Mouse (Mus musculus): ENCODE data around the gene Epha1. TPM values are rescaled to one million over a fixed set of nuclear protein-coding genes. Genes with fewer than 3 reads are reported as not detected.

Epha1 gene
- polyA plus RNA-seq, 1 experiment from 2014 or later, result 8.2 TPM

DNA sequence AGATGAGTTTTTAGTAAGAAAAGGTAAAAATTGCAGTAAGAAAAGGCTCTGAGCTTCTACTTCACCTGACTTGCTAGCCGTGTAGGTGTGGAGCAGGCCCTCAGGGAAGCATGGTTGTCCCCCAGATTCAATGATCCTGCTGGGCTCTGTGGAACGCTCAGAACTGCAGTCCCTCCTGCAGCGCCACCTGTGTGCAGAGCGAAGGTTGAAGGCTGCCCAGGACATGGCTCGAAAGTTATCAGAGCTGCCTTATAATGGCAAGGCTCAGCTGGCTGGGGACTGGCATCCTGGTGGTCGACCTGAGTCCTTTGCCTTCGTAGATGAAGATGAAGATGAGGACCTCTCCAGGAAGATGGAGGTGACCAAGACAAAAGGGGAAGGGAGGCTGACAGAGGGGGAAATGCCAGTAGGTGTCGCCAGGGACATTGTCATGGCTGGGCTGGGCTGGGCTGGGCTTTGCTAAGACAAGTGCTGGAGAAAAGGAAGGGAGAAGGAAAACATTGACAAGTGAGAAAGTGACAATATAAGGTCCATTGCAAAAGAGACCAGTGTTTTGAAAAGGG is 63.2 kb downstream of the Epha1 start:
- Histone ChIP-seq H3K27ac (ENCODE audit: low read length) (no peak overlapping the region), H3K4me1 (ENCODE audit: insufficient read depth, low read length) (no peaks in the 10 kb centered on the region), H3K4me3 (ENCODE audit: low read length) (no peak overlapping the region), H3K9me3 (ENCODE audit: low read length) (no peaks in the 10 kb centered on the region), H3K4me2 (replicated peaks; ENCODE audit: low read depth, low read length) (no peak overlapping the region), H3K36me3 (ENCODE audit: insufficient read depth, low read length) (no peaks in the 10 kb centered on the region), H3K9ac (replicated peaks; ENCODE audit: low read length) (no peak overlapping the region), H3K27me3 (ENCODE audit: insufficient read depth, low read length) (no peaks in the 10 kb centered on the region)
- ATAC-seq (ENCODE audit: low FRiP score, low TSS enrichment), result no peak; the same call in 1 of the 2 replicates
- 53% methylated on average over 8 of the region's 8 CpGs for WGBS

Other genes with a start within 250 kb of the Epha1 start
- not detected in 2 replicates for gene Tas2r139, start 232.3 kb downstream of the Epha1 start, polyA plus RNA-seq (2015; fragmentation: Nextera tagmentation; extraction: Ambion mirVana)
- not detected in 2 replicates for gene Tas2r144, start 157.9 kb downstream of the Epha1 start, polyA plus RNA-seq (2015; fragmentation: Nextera tagmentation; extraction: Ambion mirVana)
- gene Gstk1, start 127.3 kb downstream of the Epha1 start, polyA plus RNA-seq (2015; fragmentation: Nextera tagmentation; extraction: Ambion mirVana), result 36.7 and 37.8 TPM in 2 replicates
- 4.6 and 4.9 TPM in 2 replicates for gene Tmem139, start 111.3 kb downstream of the Epha1 start, polyA plus RNA-seq (2015; fragmentation: Nextera tagmentation; extraction: Ambion mirVana)
- 70.6 and 71.2 TPM in 2 replicates for gene Casp2, start 108.3 kb downstream of the Epha1 start, polyA plus RNA-seq (2015; fragmentation: Nextera tagmentation; extraction: Ambion mirVana)
- 0.17 and 0.29 TPM in 2 replicates for gene Clcn1, start 86.6 kb downstream of the Epha1 start, polyA plus RNA-seq (2015; fragmentation: Nextera tagmentation; extraction: Ambion mirVana)
- 0.11 and 0.13 TPM in 2 replicates for gene Fam131b, start 48.6 kb downstream of the Epha1 start, polyA plus RNA-seq (2015; fragmentation: Nextera tagmentation; extraction: Ambion mirVana)
- gene Zyx, start 23.6 kb downstream of the Epha1 start, polyA plus RNA-seq (2015; fragmentation: Nextera tagmentation; extraction: Ambion mirVana), result 115 and 130 TPM in 2 replicates
- not detected in 2 replicates for gene Tas2r143, start 27.0 kb upstream of the Epha1 start, polyA plus RNA-seq (2015; fragmentation: Nextera tagmentation; extraction: Ambion mirVana)
- gene Tas2r135, start 32.2 kb upstream of the Epha1 start, polyA plus RNA-seq (2015; fragmentation: Nextera tagmentation; extraction: Ambion mirVana), result not detected in 2 replicates
- not detected in 2 replicates for gene Tas2r126, start 61.3 kb upstream of the Epha1 start, polyA plus RNA-seq (2015; fragmentation: Nextera tagmentation; extraction: Ambion mirVana)
- gene Olfr458, start 91.9 kb upstream of the Epha1 start, polyA plus RNA-seq (2015; fragmentation: Nextera tagmentation; extraction: Ambion mirVana), result not detected in 2 replicates
- gene Olfr457, start 103.1 kb upstream of the Epha1 start, polyA plus RNA-seq (2015; fragmentation: Nextera tagmentation; extraction: Ambion mirVana), result not detected in 2 replicates
- gene Olfr456, start 113.9 kb upstream of the Epha1 start, polyA plus RNA-seq (2015; fragmentation: Nextera tagmentation; extraction: Ambion mirVana), result not detected in 2 replicates
- not detected in 2 replicates for gene Olfr455, start 174.3 kb upstream of the Epha1 start, polyA plus RNA-seq (2015; fragmentation: Nextera tagmentation; extraction: Ambion mirVana)
- gene Tcaf3, start 224.4 kb upstream of the Epha1 start, polyA plus RNA-seq (2015; fragmentation: Nextera tagmentation; extraction: Ambion mirVana), result not detected in 2 replicates